Mouse (Mus musculus) MEL (cell line): ENCODE measurements around the gene Babam2. TPM values are rescaled to one million over a fixed set of nuclear protein-coding genes. Genes with fewer than 3 reads are reported as not detected.

Source experiments
- DNase-seq: peaks from one replicate; pipeline ENCODE4 v3.0.0; 2011; ENCODE audit warnings: low read depth, low spot score
- H3K27ac ChIP-seq: 2 replicates; pipeline ENCODE4 v1.5.1; 2012; ENCODE audit warnings: low read depth, mild to moderate bottlenecking, control low read depth, low read length, moderate library complexity; ENCODE audit not compliant: control insufficient read depth
- H3K27me3 ChIP-seq, 2 experiments: fragments of 150-350 bp in 1 of 2; sonication (generic) in 1 of 2; 2 replicates each; pipeline ENCODE4 v1.6.1; 2012; ENCODE audit warnings: low read length in 2 of 2, mild to moderate bottlenecking in 2 of 2, improper control_type of control experiment in 1 of 2, moderate library complexity in 1 of 2; ENCODE audit not compliant: insufficient read depth in 2 of 2, control insufficient read depth in 1 of 2
- H3K36me3 ChIP-seq, 2 experiments: 2 replicates each; pipeline ENCODE4 v1.6.1; 2012 to 2014; ENCODE audit warnings: low read length in 2 of 2, improper control_type of control experiment in 1 of 2, inconsistent platforms in 1 of 2, mild to moderate bottlenecking in 1 of 2; ENCODE audit not compliant: insufficient read depth in 2 of 2, control insufficient read depth in 1 of 2
- H3K4me1 ChIP-seq, 2 experiments: fragments of 150-350 bp in 1 of 2; sonication (generic) in 1 of 2; 2 replicates each; pipeline ENCODE4 v1.6.1; 2012; ENCODE audit warnings: low read length in 2 of 2, improper control_type of control experiment in 1 of 2, mild to moderate bottlenecking in 1 of 2; ENCODE audit not compliant: insufficient read depth in 2 of 2, control insufficient read depth in 1 of 2
- H3K4me3 ChIP-seq, 2 experiments: fragments of 150-350 bp in 1 of 2; sonication (generic) in 1 of 2; 2 replicates each; pipeline ENCODE4 v1.5.1; 2012; ENCODE audit warnings: low read depth in 2 of 2, low read length in 2 of 2, mild to moderate bottlenecking in 2 of 2, moderate library complexity in 2 of 2, control low read depth in 1 of 2, improper control_type of control experiment in 1 of 2; ENCODE audit not compliant: control insufficient read depth in 1 of 2, insufficient read depth in 1 of 2
- H3K79me2 ChIP-seq: 2 replicates; pipeline ENCODE4 v1.6.1; 2012; ENCODE audit warnings: mild to moderate bottlenecking, low read length, moderate library complexity; ENCODE audit not compliant: control insufficient read depth, poor library complexity, insufficient read depth
- H3K9ac ChIP-seq: 2 replicates; pipeline ENCODE4 v1.6.1; 2012; ENCODE audit warnings: low read depth, mild to moderate bottlenecking, control low read depth, low read length, moderate library complexity; ENCODE audit not compliant: control insufficient read depth, poor library complexity, severe bottlenecking
- H3K9me3 ChIP-seq: fragments of 150-350 bp; sonication (generic); replicated peaks from 2 replicates; pipeline ENCODE4 v1.6.1; 2012; ENCODE audit warnings: mild to moderate bottlenecking, low read length, improper control_type of control experiment, moderate library complexity; ENCODE audit not compliant: insufficient read depth
- E2F4 ChIP-seq: IDR thresholded peaks from 2 replicates; pipeline ENCODE4 v1.6.1; 2011; ENCODE audit warnings: low read depth, low read length, improper control_type of control experiment, borderline replicate concordance
- ETS1 ChIP-seq: IDR thresholded peaks from 2 replicates; pipeline ENCODE4 v1.6.1; 2012; ENCODE audit warnings: low read depth, mild to moderate bottlenecking, inconsistent platforms, low read length, improper control_type of control experiment, moderate library complexity
- GABPA ChIP-seq: IDR thresholded peaks from 2 replicates; pipeline ENCODE4 v1.6.1; 2012; ENCODE audit warnings: low read depth, mild to moderate bottlenecking, inconsistent platforms, low read length, improper control_type of control experiment, moderate library complexity
- GATA1 ChIP-seq: IDR thresholded peaks from 2 replicates; pipeline ENCODE4 v1.6.1; 2011; ENCODE audit warnings: low read depth, low read length, improper control_type of control experiment
- MAFK ChIP-seq: IDR thresholded peaks from 2 replicates; pipeline ENCODE4 v1.6.1; 2011; ENCODE audit warnings: low read depth, mild to moderate bottlenecking, low read length, improper control_type of control experiment, borderline replicate concordance
- MAX ChIP-seq: IDR thresholded peaks from 2 replicates; pipeline ENCODE4 v1.6.1; 2011; ENCODE audit warnings: low read length, improper control_type of control experiment
- MYC ChIP-seq: IDR thresholded peaks from 2 replicates; pipeline ENCODE4 v1.6.1; 2011; ENCODE audit warnings: low read depth, mild to moderate bottlenecking, low read length, improper control_type of control experiment, moderate library complexity
- NRF1 ChIP-seq: IDR thresholded peaks from 2 replicates; pipeline ENCODE4 v1.6.1; 2014; ENCODE audit warnings: low read depth, mild to moderate bottlenecking, inconsistent platforms, low read length, improper control_type of control experiment, moderate library complexity; ENCODE audit not compliant: poor library complexity, insufficient read depth, severe bottlenecking
- POLR2A ChIP-seq, 2 experiments: IDR thresholded peaks; 2 replicates each; pipeline ENCODE4 v1.6.1; 2011 to 2012; ENCODE audit warnings: low read length in 2 of 2, mild to moderate bottlenecking in 2 of 2, control low read depth in 1 of 2, improper control_type of control experiment in 1 of 2, low read depth in 1 of 2, moderate library complexity in 1 of 2; ENCODE audit not compliant: control insufficient read depth in 1 of 2, insufficient read depth in 1 of 2, poor library complexity in 1 of 2
- RAD21 ChIP-seq: IDR thresholded peaks from 2 replicates; pipeline ENCODE4 v1.6.1; 2011; ENCODE audit warnings: mild to moderate bottlenecking, low read depth, low read length, improper control_type of control experiment
- SIN3A ChIP-seq: IDR thresholded peaks from 2 replicates; pipeline ENCODE4 v1.6.1; 2012; ENCODE audit warnings: low read length, improper control_type of control experiment, inconsistent platforms
- SMC3 ChIP-seq: IDR thresholded peaks from 2 replicates; pipeline ENCODE4 v1.6.1; 2011; ENCODE audit warnings: low read depth, low read length, improper control_type of control experiment
- TBP ChIP-seq: IDR thresholded peaks from 2 replicates; pipeline ENCODE4 v1.8.0; 2011; ENCODE audit warnings: low read depth, low read length, improper control_type of control experiment
- TCF12 ChIP-seq: IDR thresholded peaks from 2 replicates; pipeline ENCODE4 v1.6.1; 2014; ENCODE audit warnings: low read depth, mild to moderate bottlenecking, inconsistent platforms, low read length, improper control_type of control experiment, moderate library complexity
- ZKSCAN1 ChIP-seq: IDR thresholded peaks from 2 replicates; pipeline ENCODE4 v1.6.1; 2012; ENCODE audit warnings: low read depth, mild to moderate bottlenecking, inconsistent platforms, low read length, improper control_type of control experiment, moderate library complexity
- ZNF384 ChIP-seq: IDR thresholded peaks from 2 replicates; pipeline ENCODE4 v1.6.1; 2012; ENCODE audit warnings: low read depth, mild to moderate bottlenecking, inconsistent platforms, low read length, improper control_type of control experiment
- polyA plus RNA-seq, 2 experiments: library from polyadenylated mRNA; stranded (reverse) in 1 of 2; unstranded in 1 of 2; fragments of >175 nt in 1 of 2; fragments of >200 nt in 1 of 2; gene quantifications; 2 replicates each; pipeline versions ENCODE4 v1.2.1 to v1.2.4; 2012; ENCODE audit warnings: low replicate concordance in 2 of 2, low read depth in 1 of 2; ENCODE audit not compliant: insufficient read length in 2 of 2, insufficient read depth in 1 of 2, missing spikeins in 1 of 2
- total RNA-seq: library from RNA; depleted of rRNA; stranded (reverse); fragments of 300-350 nt; gene quantifications from 2 replicates; pipeline ENCODE4 v1.2.3, GENCODE M21; 2012

The Babam2 gene
- total and polyA plus RNA-seq, 3 experiments, result 43.3 to 86.6 TPM; not detected in 1

DNA sequence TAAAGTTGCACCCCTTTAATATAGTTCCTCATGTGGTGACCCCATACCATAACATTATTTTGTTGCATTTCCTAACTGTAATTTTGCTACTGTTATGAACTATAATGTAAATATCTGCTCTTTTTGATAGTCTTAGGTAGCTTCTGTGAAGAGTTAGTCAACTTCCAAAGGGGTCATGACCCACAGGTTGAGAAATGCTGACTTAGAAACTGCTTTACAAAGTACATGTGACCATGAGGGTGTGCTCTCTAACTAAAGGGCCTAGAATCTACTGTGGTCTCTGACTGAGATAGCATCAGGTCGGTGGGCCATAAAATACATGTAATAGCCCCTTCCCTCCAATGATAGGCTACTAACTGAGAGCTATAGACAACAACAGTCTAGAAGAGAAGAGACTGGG, 19.5 kb upstream of the Babam2 start:
- H3K27ac ChIP-seq, result no peak overlapping the region
- no peaks in the 10 kb centered on the region; a peak in 2 of 4 replicates for H3K36me3 ChIP-seq
- no peaks in the 10 kb centered on the region for H3K27me3 ChIP-seq
- no peaks in the 10 kb centered on the region for H3K9me3 ChIP-seq
- TF ChIP-seq POLR2A (IDR thresholded peaks at IDR 0.05; ENCODE audit: control insufficient read depth in 1 of 2, insufficient read depth in 1 of 2, low read depth in 1 of 2, low read length in 2 of 2, poor library complexity in 1 of 2), result no peak
- TF ChIP-seq RAD21, result no peak
- TF ChIP-seq E2F4, result no peak
- no peak for DNase-seq
- H3K9ac ChIP-seq, result no peak overlapping the region
- H3K4me3 ChIP-seq, result no peak overlapping the region
- no peaks in the 10 kb centered on the region for H3K4me1 ChIP-seq
- H3K79me2 ChIP-seq, result no peaks in the 10 kb centered on the region

DNA sequence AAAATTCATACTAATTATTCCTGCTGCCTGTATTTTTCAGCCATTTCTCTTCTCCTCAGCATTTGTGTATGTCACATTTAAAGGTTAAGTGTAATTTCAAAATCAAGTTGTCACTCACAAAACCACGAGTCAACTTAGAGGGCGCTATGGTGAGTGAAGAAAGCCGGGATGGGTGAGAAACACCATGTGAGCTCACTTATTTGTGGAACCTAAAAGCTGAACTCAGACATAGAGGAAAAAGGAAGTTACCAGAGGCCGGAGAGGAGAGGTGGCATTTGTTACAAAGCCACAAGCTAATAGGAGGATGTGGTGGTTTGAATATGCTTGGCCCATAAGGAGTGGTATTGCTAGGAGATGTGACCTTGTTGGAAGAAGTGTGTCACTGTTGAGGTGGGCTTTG, 17.3 kb upstream of the Babam2 start:
- H3K79me2 ChIP-seq, result no peaks in the 10 kb centered on the region
- no peak for TF ChIP-seq MYC
- no peak for TF ChIP-seq GATA1
- TF ChIP-seq MAX, result no peak
- no peak for TF ChIP-seq ZKSCAN1
- no peak for TF ChIP-seq ETS1
- no peak for TF ChIP-seq ZNF384
- no peak for TF ChIP-seq TBP
- TF ChIP-seq TCF12, result no peak
- H3K9ac ChIP-seq, result no peak overlapping the region
- peak; percentile 34 for DNase-seq
- peaks cover 0 to 5% of the 10 kb centered on the region in 2 experiments; a peak in 2 of 4 replicates for H3K4me1 ChIP-seq
- H3K4me3 ChIP-seq, result no peak overlapping the region
- H3K9me3 ChIP-seq, result no peaks in the 10 kb centered on the region
- H3K36me3 ChIP-seq, result peaks cover 0 to 3% of the 10 kb centered on the region in 2 experiments
- H3K27me3 ChIP-seq, result no peaks in the 10 kb centered on the region
- H3K27ac ChIP-seq, result no peak overlapping the region

DNA sequence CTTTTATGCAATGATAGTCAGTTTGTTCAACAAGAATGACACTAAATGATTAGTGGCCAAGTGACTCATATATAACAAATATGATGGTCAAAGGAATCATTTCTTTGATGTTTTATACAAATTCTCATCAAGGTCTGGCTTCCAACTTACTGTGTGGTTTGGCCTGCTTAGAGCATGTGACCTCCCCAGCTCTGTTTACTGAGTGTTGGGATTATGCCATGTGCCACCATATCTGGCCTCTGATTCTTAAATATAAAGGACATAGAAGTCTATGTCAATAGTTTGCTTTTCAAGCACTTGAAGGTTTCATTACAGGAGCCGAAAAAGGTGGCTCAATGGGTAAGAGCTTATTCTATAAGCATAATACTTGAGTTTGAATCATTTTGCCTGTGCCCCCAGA, 15.2 kb upstream of the Babam2 start:
- no peaks in the 10 kb centered on the region for H3K79me2 ChIP-seq
- H3K27me3 ChIP-seq, result no peaks in the 10 kb centered on the region
- H3K36me3 ChIP-seq, result peaks cover 0 to 16% of the 10 kb centered on the region in 2 experiments; a peak in 3 of 4 replicates
- no peak overlapping the region for H3K4me3 ChIP-seq
- H3K4me1 ChIP-seq, result peaks cover 5 to 23% of the 10 kb centered on the region in 2 experiments
- no peak overlapping the region for H3K27ac ChIP-seq
- no peak for DNase-seq
- no peaks in the 10 kb centered on the region for H3K9me3 ChIP-seq
- TF ChIP-seq SMC3 (no peak), MAFK (no peak), GABPA (no peak), MAX (no peak), SIN3A (no peak), NRF1 (no peak), TCF12 (no peak)
- TF ChIP-seq, all 39 proteins: peak for 0
- no peak overlapping the region for H3K9ac ChIP-seq
